Mouse (Mus musculus): ENCODE results near the gene Xrcc6.

Gene Xrcc6

GRCm38 (mm10) chr15:82086131-82086530, 98.5 kb downstream of the Xrcc6 start:
- no peak for DNase-seq

GRCm38 (mm10) chr15:82087266-82087665, 99.6 kb downstream of the Xrcc6 start:
- no peak for DNase-seq
